Mouse (Mus musculus) lung, postnatal 0 days (tissue): ENCODE measurements around the gene Adprm.

Source experiments
- CTCF ChIP-seq: IDR thresholded peaks from 2 replicates; pipeline ENCODE4 v1.5.1; 2016; ENCODE audit warnings: antibody characterized with exemption, mild to moderate bottlenecking
- EP300 ChIP-seq: IDR thresholded peaks from 2 replicates; pipeline ENCODE4 v1.6.1; 2016; ENCODE audit warnings: antibody characterized with exemption, mild to moderate bottlenecking, control low read depth

- TF ChIP-seq CTCF (peak; percentile 80), EP300 (no peak)
Observed at GRCm38 (mm10) chr11:67101713-67102112, 49.3 kb upstream of the Adprm start.
